ENCODE assay signal across 22 mouse cellular contexts in genomic region chr7:53109265-53109855, GRCm38 (mm10).
"Had no signal": no experiment of that assay in that cellular context is flagged by ENCODE, and none has a peak within 500 bp of the region (broad histone marks: within the 10 kb centered on the region; RNA-seq: fewer than 3 reads in every experiment).

No protein-coding gene starts in this region.

- ATAC-seq: liver, embryonic 12.5 days had no signal

- H3K9ac ChIP-seq: limb, embryonic 13.5 days; liver, embryonic 12.5 days; liver, embryonic 15.5 days; neural tube, embryonic 12.5 days; neural tube, embryonic 15.5 days had no signal

- H3K4me1 ChIP-seq: limb, embryonic 10.5 days; limb, embryonic 13.5 days; liver, embryonic 12.5 days; liver, embryonic 15.5 days; neural tube, embryonic 12.5 days; neural tube, embryonic 15.5 days had no signal

- H3K27ac ChIP-seq: kidney, postnatal 0 days; layer of hippocampus, adult 2 months; limb, embryonic 10.5 days; limb, embryonic 13.5 days; liver, embryonic 12.5 days; liver, embryonic 15.5 days; neural tube, embryonic 12.5 days; neural tube, embryonic 15.5 days; stomach, postnatal 0 days had no signal

- H3K4me2 ChIP-seq: limb, embryonic 13.5 days; liver, embryonic 12.5 days; liver, embryonic 15.5 days; midbrain, embryonic 11.5 days; neural tube, embryonic 12.5 days; neural tube, embryonic 15.5 days had no signal

- H3K4me3 ChIP-seq: layer of hippocampus, adult 2 months; limb, embryonic 10.5 days; limb, embryonic 13.5 days; liver, embryonic 12.5 days; liver, embryonic 15.5 days; neural tube, embryonic 12.5 days; neural tube, embryonic 15.5 days had no signal

- DNase-seq: kidney, postnatal 25 days; layer of hippocampus, adult 9-11 months; liver; lung, adult 2 months; lung, postnatal 14 days; lung, postnatal 4 days; right cerebral cortex, adult 18-20 months; right cerebral cortex, postnatal 14 days; right cerebral cortex, postnatal 4 days; thymus, adult 2 months; thymus, postnatal 14 days; thymus, postnatal 4 days had no signal

- H3K9me3 ChIP-seq: limb, embryonic 10.5 days; limb, embryonic 13.5 days; liver, embryonic 12.5 days; liver, embryonic 15.5 days; neural tube, embryonic 12.5 days; neural tube, embryonic 15.5 days had no signal

- H3K36me3 ChIP-seq: limb, embryonic 10.5 days; limb, embryonic 13.5 days; liver, embryonic 12.5 days; liver, embryonic 15.5 days; neural tube, embryonic 12.5 days; neural tube, embryonic 15.5 days had no signal

- H3K27me3 ChIP-seq: limb, embryonic 13.5 days; liver, embryonic 12.5 days; liver, embryonic 15.5 days; neural tube, embryonic 12.5 days; neural tube, embryonic 15.5 days had no signal
